Mouse (Mus musculus) G1E (cell line): ENCODE results near the gene Ccser1.

Experiments used
- CTCF ChIP-seq: IDR thresholded peaks from 2 replicates; pipeline ENCODE4 v1.5.1; 2012; ENCODE audit warnings: low read depth, low read length, inconsistent platforms, mixed read lengths
- GATA1 ChIP-seq: IDR thresholded peaks from 2 replicates; pipeline ENCODE4 v1.6.1; 2012; ENCODE audit warnings: borderline replicate concordance, low read length, inconsistent platforms, mixed read lengths
- GATA2 ChIP-seq: IDR thresholded peaks from 2 replicates; pipeline ENCODE4 v1.6.1; 2012; ENCODE audit warnings: low read depth, low read length, inconsistent platforms, borderline replicate concordance
- TAL1 ChIP-seq: conservative IDR thresholded peaks from 2 replicates; pipeline ENCODE4 v1.6.1; 2012; ENCODE audit warnings: low read depth, low read length, inconsistent platforms, mixed read lengths

DNA sequence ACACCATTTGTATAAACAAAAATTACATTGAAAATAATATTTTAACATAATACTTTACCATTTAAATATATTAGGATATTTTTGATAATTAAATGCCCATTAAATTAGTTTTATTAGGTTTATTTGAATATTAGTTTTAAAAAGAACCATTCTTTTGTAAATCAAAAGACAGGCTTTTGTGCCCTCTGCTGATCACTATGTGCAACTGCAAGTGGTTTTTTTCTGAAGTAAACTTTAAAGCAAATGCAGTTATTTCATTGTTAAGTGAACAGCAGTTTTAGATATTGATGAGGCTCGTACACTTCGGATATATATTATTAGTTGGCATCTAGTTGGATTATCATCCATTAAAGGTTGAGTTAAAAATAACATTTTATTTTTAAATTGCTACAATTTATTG lies 121.5 kb downstream of the Ccser1 start:
- TF ChIP-seq CTCF (no peak), GATA2 (no peak), TAL1 (no peak), GATA1 (no peak)
